Mouse (Mus musculus) lung, postnatal 0 days (tissue): ENCODE data around the gene Gm128. TPM values are rescaled to one million over a fixed set of nuclear protein-coding genes. Genes with fewer than 3 reads are reported as not detected.
"Not testable (repeated sequence)": the region's sequence is repeated elsewhere in the genome, so short reads cannot be mapped to it uniquely, and the experiment has no call there.

ENCODE experiments used
- ATAC-seq: fragments of 200-750 bp; cut with Nextera tagmentation; 2 replicates; pipeline ENCODE4 v1.8.0; 2017; ENCODE audit warnings: moderate library complexity
- DNase-seq: peaks from one replicate; pipeline ENCODE4 v3.0.0-alpha.2; 2016; ENCODE audit warnings: low spot score
- H3K27ac ChIP-seq: fragments of 300-500 bp; sonication (generic); 2 replicates; pipeline ENCODE4 v1.5.1; 2014; ENCODE audit warnings: antibody characterized with exemption, mild to moderate bottlenecking, low read length, mixed read lengths
- H3K27me3 ChIP-seq: fragments of 300-500 bp; sonication (generic); replicated peaks from 2 replicates; pipeline ENCODE4 v1.6.1; 2014; ENCODE audit warnings: low read length, mixed read lengths; ENCODE audit not compliant: insufficient read depth
- H3K36me3 ChIP-seq: fragments of 300-500 bp; sonication (generic); 2 replicates; pipeline ENCODE4 v1.6.1; 2014; ENCODE audit warnings: low read length, mixed read lengths; ENCODE audit not compliant: insufficient read depth
- H3K4me1 ChIP-seq: fragments of 300-500 bp; sonication (generic); 2 replicates; pipeline ENCODE4 v1.6.1; 2014; ENCODE audit warnings: antibody characterized with exemption, low read depth, low read length, mixed read lengths; ENCODE audit not compliant: insufficient read depth
- H3K4me2 ChIP-seq: fragments of 300-500 bp; sonication (generic); replicated peaks from 2 replicates; pipeline ENCODE4 v1.6.1; 2014; ENCODE audit warnings: low read depth, mild to moderate bottlenecking, low read length, moderate library complexity, mixed read lengths
- H3K4me3 ChIP-seq: fragments of 300-500 bp; sonication (generic); 2 replicates; pipeline ENCODE4 v1.5.1; 2014; ENCODE audit warnings: low read depth, low read length
- H3K9ac ChIP-seq: fragments of 300-500 bp; sonication (generic); replicated peaks from 2 replicates; pipeline ENCODE4 v1.6.1; 2014; ENCODE audit warnings: low read depth, mild to moderate bottlenecking
- H3K9me3 ChIP-seq: fragments of 300-500 bp; sonication (generic); 2 replicates; pipeline ENCODE4 v1.6.1; 2016; ENCODE audit warnings: low read length, mixed read lengths
- CTCF ChIP-seq: IDR thresholded peaks from 2 replicates; pipeline ENCODE4 v1.5.1; 2016; ENCODE audit warnings: antibody characterized with exemption, mild to moderate bottlenecking
- EP300 ChIP-seq: IDR thresholded peaks from 2 replicates; pipeline ENCODE4 v1.6.1; 2016; ENCODE audit warnings: antibody characterized with exemption, mild to moderate bottlenecking, control low read depth
- WGBS: fragments of 180-500 bp; shearing (Covaris S2); extraction: QIAGEN DNeasy Blood & Tissue Kit; methylation state at CpG from one replicate; pipeline ENCODE4 v1.1.7; 2014; 5-methylcytosine and 5-hydroxymethylcytosine counted together
- polyA plus RNA-seq: library from polyadenylated mRNA; unstranded; fragments of >200 nt; fragmentation: Nextera tagmentation; extraction: Ambion mirVana; gene quantifications from 2 replicates; pipeline ENCODE4 v1.2.1, GENCODE M21; 2015

Gene Gm128
- polyA plus RNA-seq, 1 experiment from 2014 or later = 1.5 TPM

DNA sequence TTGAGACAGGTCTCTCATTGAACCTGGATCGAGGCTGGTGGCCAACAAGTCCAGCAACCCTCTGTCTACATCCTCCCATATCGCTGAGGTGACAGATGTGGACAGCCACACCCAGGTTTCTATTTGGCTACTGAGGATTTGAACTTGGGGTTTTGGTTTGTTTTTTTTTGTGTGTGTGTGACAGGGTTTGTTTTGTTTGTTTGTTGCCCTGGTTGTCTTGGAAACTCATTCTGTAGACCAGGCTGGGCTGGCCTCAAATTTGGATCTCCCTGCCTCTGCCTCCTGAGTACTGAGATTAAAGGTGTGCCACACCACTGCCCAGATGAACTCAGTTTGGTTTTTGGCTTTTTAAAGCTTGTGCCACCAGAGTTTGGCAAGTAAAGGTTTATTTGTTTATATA lies 18.4 kb downstream of the Gm128 start:
- no peaks in the 10 kb centered on the region for H3K27me3 ChIP-seq
- H3K4me3 ChIP-seq = no peak overlapping the region
- no peak for TF ChIP-seq EP300
- ATAC-seq = no peak
- DNase-seq = no peak
- no peak overlapping the region for H3K27ac ChIP-seq
- H3K9ac ChIP-seq = no peak overlapping the region
- 93% methylated on average over 2 of the region's 2 CpGs for WGBS
- H3K36me3 ChIP-seq = 0 out of 2 replicates have a peak, but pooled peaks cover 4% of the 10 kb centered on the region
- no peaks in the 10 kb centered on the region for H3K9me3 ChIP-seq
- H3K4me2 ChIP-seq = no peak overlapping the region
- peaks cover 5% of the 10 kb centered on the region; the same call in 1 of the 2 replicates for H3K4me1 ChIP-seq

DNA sequence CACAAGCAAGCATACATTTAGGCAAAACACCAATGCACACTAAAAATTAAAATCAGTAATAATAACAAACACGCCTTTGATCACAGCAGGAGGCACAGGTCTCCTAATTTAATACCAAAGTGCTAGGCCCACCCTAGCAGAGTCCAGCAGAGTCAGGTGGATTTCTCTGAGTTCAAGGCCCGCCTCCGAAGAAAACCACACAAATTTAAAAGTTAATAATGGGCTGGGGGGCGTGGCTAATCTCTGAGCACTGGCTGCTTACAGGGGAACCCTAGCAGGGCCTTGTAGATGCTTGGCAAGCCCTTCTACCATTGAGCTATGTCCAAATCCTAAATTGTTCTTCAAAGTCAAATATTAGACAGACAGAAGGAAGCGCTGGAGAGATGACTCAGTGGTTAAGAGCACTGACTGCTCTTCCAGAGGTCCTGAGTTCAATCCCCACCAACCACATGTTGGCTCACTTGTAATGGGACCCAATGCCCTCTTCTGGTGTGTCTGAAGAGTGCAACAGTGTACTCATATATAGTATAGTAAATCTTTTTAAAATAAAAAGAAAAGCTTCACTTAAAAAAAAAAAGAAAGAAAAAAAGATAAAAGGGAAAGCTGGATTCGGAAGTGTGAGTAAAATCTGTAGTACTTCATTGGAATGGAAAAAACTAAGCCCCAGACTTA lies 22.8 kb downstream of the Gm128 start:
- H3K9me3 ChIP-seq = no peaks in the 10 kb centered on the region
- no peak overlapping the region; the same call in 1 of the 2 replicates for H3K27ac ChIP-seq
- WGBS = 74% methylated on average over 6 of the region's 6 CpGs
- H3K36me3 ChIP-seq = 0 out of 2 replicates have a peak, but pooled peaks cover 4% of the 10 kb centered on the region
- peak overlapping the region; percentile 85; the same call in 1 of the 2 replicates for H3K4me3 ChIP-seq
- ATAC-seq = no peak
- no peaks in the 10 kb centered on the region for H3K27me3 ChIP-seq
- peak overlapping the region; percentile 59 for H3K4me2 ChIP-seq
- no peak for TF ChIP-seq CTCF
- no peak for TF ChIP-seq EP300
- no peak for DNase-seq
- peaks cover 14% of the 10 kb centered on the region; the same call in 1 of the 2 replicates for H3K4me1 ChIP-seq
- H3K9ac ChIP-seq = no peak overlapping the region

DNA sequence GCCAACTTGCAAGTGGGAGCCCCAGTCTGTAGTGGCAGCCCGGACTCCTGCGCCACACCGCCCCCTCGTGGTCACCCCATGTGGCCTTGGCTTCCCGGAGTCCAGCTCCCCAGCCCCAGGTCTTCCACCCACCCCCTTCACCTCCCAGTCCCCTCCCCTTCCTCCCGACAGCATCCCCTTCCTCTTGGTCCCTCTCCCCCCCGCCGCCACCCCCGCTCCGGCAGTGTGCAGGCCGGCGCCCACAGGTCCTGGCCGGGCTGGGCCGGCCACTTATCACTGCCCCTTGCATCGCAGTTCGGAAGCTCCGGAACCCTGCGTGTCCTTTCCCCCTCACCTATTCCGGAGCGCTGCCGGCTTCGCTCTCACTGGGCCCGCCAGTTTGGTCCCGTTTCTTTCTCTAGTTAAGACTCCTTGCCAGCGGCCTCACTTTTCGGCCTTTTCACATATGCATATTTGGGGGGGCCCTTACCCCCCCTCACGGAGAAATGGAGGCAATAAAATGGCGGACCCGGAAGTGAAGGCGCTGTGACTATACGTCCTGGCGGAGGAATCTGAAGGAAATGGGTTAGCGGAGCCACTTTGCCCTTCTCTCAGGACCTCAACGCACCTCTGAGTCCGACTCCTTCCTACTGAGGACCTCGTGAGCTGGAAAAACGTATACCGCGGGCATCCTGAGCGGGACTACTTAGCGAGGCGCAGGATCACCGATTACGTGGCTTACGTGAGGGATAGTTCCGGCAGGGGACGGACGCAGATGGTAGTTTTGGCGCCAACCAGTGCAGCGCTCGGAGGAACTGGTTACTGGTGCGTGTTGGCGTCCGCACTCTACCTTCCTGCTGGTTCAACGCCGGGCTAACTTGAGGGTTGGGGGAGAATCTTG lies 23.9 kb downstream of the Gm128 start, which contains the start of gene Gabpb2:
TSS of gene Gabpb2 (minus strand) at position 662 of the 880 bp plus-strand sequence.
- H3K9ac ChIP-seq = peak within 1 kb of the TSS; percentile 78
- H3K27ac ChIP-seq = peak within 1 kb of the TSS; percentile 99
- H3K27me3 ChIP-seq = no peaks in the 10 kb centered on the region
- WGBS = 2% methylated on average over 56 of the region's 56 CpGs
- peak within 1 kb of the TSS; percentile 85 for H3K4me3 ChIP-seq
- H3K36me3 ChIP-seq = 0 out of 2 replicates have a peak, but pooled peaks cover 4% of the 10 kb centered on the region
- H3K4me1 ChIP-seq = peaks cover 14% of the 10 kb centered on the region; the same call in 1 of the 2 replicates
- ATAC-seq = peak; percentile 94
- TF ChIP-seq EP300 (peak; percentile 51; the same call in 1 of the 2 replicates), CTCF (peak; percentile 92)
- DNase-seq = peak; percentile 97
- H3K4me2 ChIP-seq = peak within 1 kb of the TSS; percentile 59
- H3K9me3 ChIP-seq = no peaks in the 10 kb centered on the region

DNA sequence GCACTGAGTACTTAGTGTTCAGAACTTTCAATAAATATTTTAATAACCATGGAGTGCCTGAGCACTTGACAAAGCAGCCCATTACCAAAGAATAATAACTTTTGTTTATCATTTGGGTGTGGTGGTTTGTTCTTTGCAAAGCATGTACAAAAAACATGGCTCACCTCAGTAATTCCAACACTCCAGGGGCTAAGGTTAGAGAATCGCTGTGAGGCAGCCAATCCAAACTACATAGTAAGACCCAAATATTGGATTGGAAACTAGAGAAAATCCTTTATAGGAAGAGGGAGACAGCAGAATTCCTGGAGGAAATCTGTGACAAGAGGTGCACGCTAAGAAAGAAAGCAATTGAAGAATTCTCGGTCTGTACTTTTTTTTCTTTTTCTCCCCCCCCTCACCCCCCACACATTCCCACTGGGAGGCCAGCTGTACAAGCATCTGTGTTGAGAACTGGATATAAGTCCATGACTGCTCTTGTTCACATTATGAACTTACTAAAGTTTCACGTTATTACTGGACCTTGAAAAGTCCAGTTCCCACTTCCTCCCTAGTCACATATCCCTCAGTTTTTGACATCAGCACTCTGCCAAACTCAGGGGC lies 24.6 kb downstream of the Gm128 start:
- DNase-seq (no peak), ATAC-seq (peak; percentile 42)
- H3K36me3 ChIP-seq = 0 out of 2 replicates have a peak, but pooled peaks cover 4% of the 10 kb centered on the region
- peak overlapping the region; percentile 78; the same call in 1 of the 2 replicates for H3K9ac ChIP-seq
- no peaks in the 10 kb centered on the region for H3K27me3 ChIP-seq
- peak overlapping the region; percentile 99 for H3K27ac ChIP-seq
- no peaks in the 10 kb centered on the region for H3K9me3 ChIP-seq
- H3K4me1 ChIP-seq = peaks cover 14% of the 10 kb centered on the region; the same call in 1 of the 2 replicates
- WGBS = 8% methylated on average over 4 of the region's 4 CpGs
- TF ChIP-seq CTCF (no peak), EP300 (no peak)
- peak overlapping the region; percentile 59 for H3K4me2 ChIP-seq
- peak overlapping the region; percentile 85 for H3K4me3 ChIP-seq

DNA sequence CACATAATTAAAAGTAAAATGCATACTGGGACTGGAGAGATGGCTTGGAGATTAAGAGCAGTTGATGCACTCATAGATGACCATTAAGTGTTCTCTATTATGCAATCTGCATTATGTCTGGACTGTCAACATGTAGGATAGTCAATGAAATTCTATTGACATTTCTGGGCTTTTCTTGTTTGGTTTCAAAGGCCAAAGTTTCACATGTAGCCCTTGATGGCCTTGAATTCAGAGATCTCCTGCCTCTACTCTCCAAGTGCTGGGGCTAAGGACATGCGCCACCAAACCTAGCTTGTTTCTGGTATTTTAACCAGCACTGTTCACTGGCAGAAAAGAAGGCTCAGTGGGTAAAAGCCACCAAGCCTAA lies 27.8 kb downstream of the Gm128 start:
- H3K27ac ChIP-seq = no peak overlapping the region
- no peak overlapping the region for H3K4me3 ChIP-seq
- H3K4me2 ChIP-seq = no peak overlapping the region
- no peak for DNase-seq
- no peak for ATAC-seq
- no peak overlapping the region for H3K9ac ChIP-seq
- TF ChIP-seq CTCF (no peak), EP300 (no peak)
- H3K36me3 ChIP-seq = 0 out of 2 replicates have a peak, but pooled peaks cover under 1% of the 10 kb centered on the region
- peaks cover 14% of the 10 kb centered on the region; the same call in 1 of the 2 replicates for H3K4me1 ChIP-seq
- no peaks in the 10 kb centered on the region for H3K27me3 ChIP-seq
- no peaks in the 10 kb centered on the region for H3K9me3 ChIP-seq
- WGBS = 92% methylated on average over 1 of the region's 1 CpGs

DNA sequence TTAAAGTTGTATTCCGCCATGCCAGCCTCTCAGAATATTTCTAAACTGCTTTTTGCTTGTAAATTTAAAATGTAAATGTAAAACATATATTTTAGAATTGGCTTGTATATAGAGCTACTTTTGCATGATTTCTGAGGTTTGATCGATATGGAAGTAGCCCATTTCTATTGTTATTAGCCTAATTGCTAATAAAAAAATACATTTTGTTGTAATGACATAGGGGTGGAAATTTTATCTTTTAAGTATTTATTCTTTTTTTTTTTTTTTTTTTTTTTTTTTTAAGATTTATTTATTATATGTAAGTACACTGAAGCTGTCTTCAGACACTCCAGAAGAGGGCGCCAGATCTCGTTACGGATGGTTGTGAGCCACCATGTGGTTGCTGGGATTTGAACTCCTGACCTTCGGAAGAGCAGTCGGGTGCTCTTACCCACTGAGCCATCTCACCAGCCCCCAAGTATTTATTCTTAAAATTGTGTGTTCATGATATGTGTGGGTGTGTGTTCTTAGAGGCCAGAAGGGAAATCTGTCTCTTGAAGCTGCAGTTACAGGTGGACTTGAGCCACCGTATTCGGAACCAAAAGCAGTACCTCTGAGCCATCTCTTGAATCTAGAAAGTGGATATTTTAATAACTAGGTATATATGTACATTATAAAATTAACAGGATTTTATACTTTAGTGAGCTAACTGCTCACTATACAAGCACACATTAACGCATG lies 28.3 kb downstream of the Gm128 start:
- WGBS = 90% methylated on average over 7 of the region's 10 CpGs
- H3K36me3 ChIP-seq, H3K4me2 ChIP-seq: not testable (repeated sequence)

More for the DNA sequence above, 28.3 kb downstream of the Gm128 start:
- not testable (repeated sequence) for H3K9ac ChIP-seq, DNase-seq, H3K4me1 ChIP-seq, H3K4me3 ChIP-seq, H3K27ac ChIP-seq, ATAC-seq, H3K27me3 ChIP-seq, H3K9me3 ChIP-seq
